In the genomic region with DNA sequence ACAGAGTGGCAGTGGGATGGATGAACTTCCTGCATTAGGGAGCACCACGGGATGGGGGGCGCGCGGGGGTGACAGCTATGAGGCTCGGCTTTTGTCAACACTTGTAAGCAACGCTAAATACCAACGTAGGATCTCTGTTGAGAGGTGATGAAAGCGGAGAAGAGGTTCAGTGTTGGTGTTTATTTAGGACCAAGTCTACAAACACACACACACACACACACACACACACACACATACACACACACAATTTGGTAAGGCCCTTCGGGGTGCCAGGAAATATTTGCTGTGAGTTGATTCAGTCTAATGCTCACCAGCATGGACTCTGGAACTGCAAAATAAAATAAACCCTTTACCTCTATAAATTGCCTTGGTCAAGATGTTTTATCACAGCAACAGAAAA, we compare ENCODE assay signal across 36 mouse cellular contexts.
"Had no signal": no experiment of that assay in that cellular context is flagged by ENCODE, and none has a peak within 500 bp of the region (broad histone marks: within the 10 kb centered on the region; RNA-seq: fewer than 3 reads in every experiment).

No protein-coding gene starts in this region.

- ATAC-seq: hindbrain, embryonic 16.5 days; hindbrain, postnatal 0 days; inflammation-experienced regulatory T-cells, adult 6 months; intestine, embryonic 15.5 days; intestine, embryonic 16.5 days; intestine, postnatal 0 days had no signal

- H3K4me2 ChIP-seq: heart, embryonic 11.5 days; heart, embryonic 12.5 days; heart, embryonic 13.5 days; heart, embryonic 15.5 days; hindbrain, embryonic 12.5 days; hindbrain, embryonic 13.5 days; hindbrain, embryonic 14.5 days; hindbrain, embryonic 15.5 days; intestine, embryonic 15.5 days; kidney, embryonic 15.5 days had no signal

- H3K4me1 ChIP-seq: heart, embryonic 12.5 days; heart, embryonic 13.5 days; heart, embryonic 15.5 days; hindbrain, embryonic 12.5 days had no signal

- H3K4me3 ChIP-seq: heart, adult 2 months; heart, embryonic 10.5 days; heart, embryonic 12.5 days; heart, embryonic 13.5 days; heart, embryonic 15.5 days; hindbrain, embryonic 10.5 days; hindbrain, embryonic 12.5 days; hindbrain, embryonic 13.5 days; hindbrain, embryonic 15.5 days; intestine, embryonic 15.5 days; kidney, embryonic 15.5 days; layer of hippocampus, adult 2 months had no signal

- H3K27me3 ChIP-seq: heart, embryonic 12.5 days; heart, embryonic 13.5 days; heart, embryonic 15.5 days; hindbrain, embryonic 12.5 days; hindbrain, embryonic 13.5 days; hindbrain, embryonic 15.5 days; intestine, embryonic 15.5 days had no signal

- DNase-seq: heart, adult 2 months; heart, postnatal 10 days; heart, postnatal 14 days; heart, postnatal 36 days; heart, postnatal 4 days; kidney, adult 11 months; kidney, adult 18-20 months; kidney, adult 2 months; kidney, adult 8-10 months; kidney, adult 9 months; kidney, postnatal 10 days; kidney, postnatal 14 days; kidney, postnatal 25 days; kidney, postnatal 36 days; kidney, postnatal 4 days; layer of hippocampus, adult 9-11 months; layer of hippocampus, postnatal 36 days had no signal

- H3K9ac ChIP-seq: heart, embryonic 12.5 days; heart, embryonic 13.5 days; heart, embryonic 15.5 days; hindbrain, embryonic 12.5 days; hindbrain, embryonic 13.5 days; hindbrain, embryonic 14.5 days; hindbrain, embryonic 15.5 days; intestine, embryonic 15.5 days; kidney, embryonic 15.5 days had no signal

- H3K36me3 ChIP-seq: heart, embryonic 10.5 days; heart, embryonic 12.5 days; heart, embryonic 13.5 days; heart, embryonic 15.5 days; hindbrain, embryonic 10.5 days; hindbrain, embryonic 12.5 days; hindbrain, embryonic 13.5 days; hindbrain, embryonic 15.5 days; intestine, embryonic 15.5 days; kidney, embryonic 15.5 days had no signal

- H3K9me3 ChIP-seq: heart, embryonic 10.5 days; heart, embryonic 12.5 days; heart, embryonic 13.5 days; heart, embryonic 15.5 days; hindbrain, embryonic 10.5 days; hindbrain, embryonic 12.5 days; hindbrain, embryonic 13.5 days; hindbrain, embryonic 15.5 days; intestine, embryonic 15.5 days; kidney, embryonic 15.5 days had no signal

- H3K27ac ChIP-seq: heart, adult 2 months; heart, embryonic 10.5 days; heart, embryonic 13.5 days; heart, embryonic 15.5 days; hindbrain, embryonic 10.5 days; hindbrain, embryonic 12.5 days; hindbrain, embryonic 13.5 days; hindbrain, embryonic 14.5 days; hindbrain, embryonic 15.5 days; hindbrain, postnatal 0 days; intestine, embryonic 15.5 days; kidney, embryonic 15.5 days; kidney, postnatal 0 days had no signal
